Mouse (Mus musculus) left cerebral cortex, postnatal 4 days (tissue): ENCODE data around the gene Foxn3. TPM values are rescaled to one million over a fixed set of nuclear protein-coding genes. Genes with fewer than 3 reads are reported as not detected.
A peak's percentile ranks its signal among the peaks of the same experiment; 100 is the strongest.
"Not testable (repeated sequence)": the region's sequence is repeated elsewhere in the genome, so short reads cannot be mapped to it uniquely, and the experiment has no call there.

Experiments
- DNase-seq: peaks from one replicate; pipeline ENCODE4 v3.0.0-alpha.2; 2022
- intact Hi-C: fragments of 180-260 bp; cut with DNase I; formaldehyde crosslinking; loops from one replicate; pipeline ENCODE4 v1.15.1; 2025
- total RNA-seq, 2 experiments: library from RNA; stranded (reverse); gene quantifications; 2 replicates each; pipeline ENCODE4 v1.2.3; 2021

Gene Foxn3
- total RNA-seq, 2 experiments from 2014 or later: 73.5 to 79.5 TPM

GRCm38 (mm10) chr12:99207014-99207612, 356.3 kb downstream of the Foxn3 start:
- intact Hi-C loops: no loop called here
- DNase-seq: no peak

DNA sequence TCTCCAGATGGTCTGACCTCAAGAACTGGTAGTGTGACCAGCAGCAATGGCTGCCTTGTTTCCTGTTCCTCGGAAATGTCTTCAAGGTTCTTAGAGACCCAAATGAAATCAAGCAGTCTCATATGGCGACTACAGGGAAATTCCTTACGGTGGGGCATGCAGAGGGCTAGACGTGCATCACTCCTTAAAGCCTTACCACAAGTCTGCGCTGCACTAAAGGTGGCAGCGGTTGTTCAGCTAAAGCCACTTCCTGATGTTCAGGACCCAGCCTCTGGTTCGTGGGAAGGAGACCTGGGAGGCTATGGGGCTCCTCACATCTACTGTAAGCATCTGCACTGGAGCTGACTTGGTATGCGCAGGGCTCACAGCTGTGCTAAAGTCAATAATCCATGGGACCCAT, 357.6 kb downstream of the Foxn3 start:
- DNase-seq: no peak
- intact Hi-C loops: no loop called here

GRCm38 (mm10) chr12:99199124-99199483, 364.3 kb downstream of the Foxn3 start:
- peak; percentile 30 for DNase-seq
- intact Hi-C loops: no loop called here

GRCm38 (mm10) chr12:99198428-99199123, 364.8 kb downstream of the Foxn3 start:
- intact Hi-C loops: no loop called here
- DNase-seq: no peak

GRCm38 (mm10) chr12:99197031-99197430, 366.4 kb downstream of the Foxn3 start:
- intact Hi-C loops: no loop called here
- DNase-seq: no peak

- DNase-seq: no peak
- intact Hi-C loops: no loop called here
Measured at GRCm38 (mm10) chr12:99195655-99196054, 367.7 kb downstream of the Foxn3 start.

GRCm38 (mm10) chr12:99194120-99194519, 369.3 kb downstream of the Foxn3 start:
- intact Hi-C loops, DNase-seq: not testable (repeated sequence)

- DNase-seq: no peak
- intact Hi-C loops: no loop called here
Measured at GRCm38 (mm10) chr12:99187671-99188070, 375.7 kb downstream of the Foxn3 start.

DNA sequence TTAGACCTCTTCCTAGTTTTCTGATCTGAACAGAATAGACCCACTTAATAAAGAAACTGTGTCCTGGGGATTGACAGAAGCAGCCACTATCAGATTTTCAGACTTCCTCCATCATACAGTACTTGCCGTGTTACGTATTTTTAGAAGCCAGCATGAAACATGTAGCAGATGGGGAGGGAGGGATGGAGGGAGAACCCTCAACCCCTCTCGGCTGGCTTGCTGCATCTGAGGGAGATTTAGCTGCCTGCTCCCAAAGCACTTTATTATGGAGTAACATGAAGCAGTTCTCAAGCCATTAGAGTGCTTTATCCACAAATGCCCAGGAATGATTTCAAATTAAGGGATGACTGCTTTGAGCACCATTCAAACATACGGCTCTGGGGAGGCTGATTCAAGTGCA, 377.1 kb downstream of the Foxn3 start:
- intact Hi-C loops: no loop called here

DNA sequence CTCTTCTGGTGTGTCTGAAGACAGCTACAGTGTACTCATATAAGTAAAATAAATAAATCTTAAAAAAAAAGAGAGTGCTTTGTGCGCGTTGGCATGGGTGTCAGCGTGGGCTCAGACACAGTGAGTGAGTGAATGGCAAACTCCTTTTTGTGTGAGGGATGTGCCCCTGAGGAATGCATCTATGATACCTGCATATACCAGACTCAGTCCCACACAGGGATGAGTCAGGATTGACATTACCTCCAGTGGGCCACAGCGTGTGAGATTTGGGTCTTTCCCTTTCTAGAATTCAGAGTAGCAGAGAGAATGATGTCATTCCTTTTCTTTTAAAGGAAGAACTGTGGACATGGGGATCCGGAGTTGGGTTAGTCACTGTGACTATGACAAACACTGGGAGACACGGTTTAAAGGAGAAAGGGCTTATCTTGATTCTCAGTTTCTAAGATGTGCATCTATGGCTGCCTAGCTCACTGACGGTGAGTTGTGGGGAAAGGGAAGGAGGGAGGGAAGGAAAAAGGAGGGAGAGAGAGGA, 380.1 kb downstream of the Foxn3 start:
- DNase-seq: no peak
- intact Hi-C loops: no loop called here

More for the DNA sequence above, 377.1 kb downstream of the Foxn3 start:
- DNase-seq: no peak

DNA sequence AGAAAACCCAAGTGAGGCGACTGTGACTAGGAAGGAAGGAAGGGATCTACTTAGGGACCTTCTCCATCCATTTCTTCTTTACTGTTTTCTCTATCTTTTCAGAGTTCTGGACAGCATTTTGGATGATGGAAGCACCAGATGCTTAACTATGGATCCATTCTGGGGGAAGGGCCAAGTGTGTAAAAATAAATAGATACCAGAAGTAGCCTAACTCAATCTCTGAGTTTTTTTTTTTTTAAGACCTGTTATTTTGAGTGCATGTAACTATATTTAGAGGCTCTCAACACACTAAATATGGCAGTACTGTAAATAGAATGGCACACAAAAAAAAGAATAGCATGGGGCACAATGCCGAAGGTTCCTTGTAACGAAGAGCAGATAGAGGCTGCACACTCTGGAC, 381.0 kb downstream of the Foxn3 start:
- intact Hi-C loops: no loop called here

GRCm38 (mm10) chr12:99180234-99180824, 383.1 kb downstream of the Foxn3 start:
- no peak for DNase-seq
- intact Hi-C loops: no loop called here

More for the DNA sequence above, 381.0 kb downstream of the Foxn3 start:
- no peak for DNase-seq

DNA sequence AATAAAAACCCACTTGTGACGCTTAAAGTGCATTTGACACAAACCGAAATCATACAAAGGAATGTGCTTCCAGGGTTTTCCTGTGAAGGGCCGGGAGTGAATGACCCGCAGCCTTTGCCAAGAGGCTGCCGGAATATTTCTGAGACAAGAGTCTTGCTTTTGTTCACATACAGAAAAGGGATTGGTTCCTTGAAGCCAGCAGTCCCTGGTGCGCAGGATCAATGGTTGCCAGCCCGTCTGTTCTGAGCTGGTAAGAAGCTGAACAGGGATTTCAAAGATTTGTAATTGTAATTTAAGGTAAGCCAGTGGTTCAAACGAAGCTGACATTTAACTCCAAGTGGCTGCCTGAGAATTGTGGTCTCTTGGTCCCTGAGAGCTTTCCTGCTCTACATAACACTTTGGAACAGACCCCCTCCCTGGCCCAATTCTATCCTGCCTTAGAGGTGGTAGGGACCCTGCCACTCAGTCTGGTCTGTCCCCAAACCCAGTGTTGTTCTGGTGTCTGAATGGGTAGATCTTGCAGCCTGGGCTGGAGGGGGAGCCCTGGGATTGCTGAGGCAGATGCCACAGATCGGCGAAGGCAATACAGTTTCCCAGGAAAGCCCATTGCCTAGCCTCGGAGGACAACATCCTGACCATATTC, 388.3 kb downstream of the Foxn3 start:
- DNase-seq: no peak
- intact Hi-C loops: no loop called here

GRCm38 (mm10) chr12:99172170-99172569, 391.2 kb downstream of the Foxn3 start:
- intact Hi-C loops: no loop called here
- no peak for DNase-seq

GRCm38 (mm10) chr12:99169925-99170324, 393.5 kb downstream of the Foxn3 start:
- no peak for DNase-seq
- intact Hi-C loops: no loop called here

DNA sequence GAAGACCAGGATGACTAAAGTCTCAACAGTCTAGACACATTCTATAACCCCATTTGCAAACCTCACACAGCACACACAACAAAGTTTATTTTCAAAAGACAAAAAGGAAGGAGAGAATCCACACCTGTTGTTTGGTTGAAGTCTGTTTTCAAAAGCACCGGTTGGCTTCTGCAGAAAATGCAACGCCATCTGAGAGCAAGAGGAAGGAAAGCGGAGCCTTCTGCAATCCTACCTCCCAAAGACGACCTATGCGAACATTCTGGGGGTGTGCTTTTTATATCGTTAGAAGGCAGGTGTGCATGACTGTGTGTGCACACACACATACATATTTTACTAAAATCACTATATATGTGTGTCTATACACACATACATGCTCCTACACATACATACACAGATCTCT, 397.3 kb downstream of the Foxn3 start:
- intact Hi-C loops: no loop called here
- DNase-seq: no peak

DNA sequence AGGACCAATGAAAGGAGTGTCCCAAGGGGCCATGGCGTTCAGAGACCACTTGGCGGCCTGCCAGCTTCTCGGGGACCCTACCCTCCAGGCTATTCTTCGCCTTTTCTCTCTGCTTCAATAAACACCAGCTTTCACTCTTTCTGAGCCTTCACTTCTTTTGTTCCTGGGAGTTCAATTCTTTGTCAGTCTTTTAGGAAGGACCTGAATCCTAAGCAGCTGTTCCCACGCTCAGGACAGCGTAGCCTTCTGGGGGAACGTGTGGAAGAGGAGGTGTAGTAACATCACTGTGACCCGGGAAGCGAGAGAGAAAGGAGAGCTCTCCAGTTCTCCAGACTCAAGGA, 400.1 kb downstream of the Foxn3 start:
- DNase-seq: no peak
- intact Hi-C loops: no loop called here

- no peak for DNase-seq
- intact Hi-C loops: no loop called here
Measured at GRCm38 (mm10) chr12:99162639-99163341, 400.6 kb downstream of the Foxn3 start.

DNA sequence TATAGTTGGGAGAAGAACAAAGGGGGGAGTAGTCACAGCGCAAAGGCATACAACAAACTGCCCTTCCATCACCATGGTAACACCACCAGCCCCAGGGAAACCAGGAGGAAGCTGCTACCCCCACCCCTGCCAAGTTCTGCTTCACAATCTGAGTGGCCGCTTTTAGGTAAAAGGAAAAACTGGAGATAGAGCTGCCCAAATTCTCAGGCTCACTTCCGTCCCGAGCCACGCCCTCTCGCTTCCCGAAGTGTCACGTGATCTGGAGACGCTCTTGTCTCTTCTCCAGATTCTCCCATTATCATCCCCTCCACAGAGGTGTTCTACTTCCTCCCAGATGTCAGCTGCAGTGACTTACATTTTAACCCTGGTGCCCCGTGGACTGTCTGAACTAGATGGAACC, 401.2 kb downstream of the Foxn3 start:
- peak; percentile 34 for DNase-seq
- intact Hi-C loops: no loop called here

DNA sequence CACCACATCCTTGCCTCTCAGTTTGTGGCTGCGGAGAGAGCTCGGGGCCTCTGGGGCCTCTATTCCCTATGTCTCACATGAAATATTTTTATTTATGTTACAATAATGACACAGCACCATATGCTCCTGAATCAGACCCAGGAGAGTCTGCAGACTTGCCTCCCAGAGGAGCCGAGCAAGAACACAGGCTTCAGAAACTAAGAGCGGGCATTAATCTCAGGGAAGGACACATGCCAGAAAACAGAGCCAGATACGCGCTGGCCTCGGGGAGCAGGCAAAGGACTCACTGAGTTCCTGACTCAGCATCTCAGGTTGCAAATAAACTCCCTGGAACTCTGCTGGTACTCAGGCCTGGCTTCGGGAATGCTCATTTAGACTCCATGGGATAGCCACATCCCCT, 403.3 kb downstream of the Foxn3 start:
- intact Hi-C loops: no loop called here
- no peak for DNase-seq

GRCm38 (mm10) chr12:99155904-99156303, 407.5 kb downstream of the Foxn3 start:
- DNase-seq: no peak
- intact Hi-C loops: no loop called here
